Mouse (Mus musculus) heart, postnatal 4 days (tissue): ENCODE results near the gene Porcn. TPM values are rescaled to one million over a fixed set of nuclear protein-coding genes. Genes with fewer than 3 reads are reported as not detected.

Source experiments
- total RNA-seq, 2 experiments: library from RNA; stranded (reverse); gene quantifications; 2 replicates each; pipeline ENCODE4 v1.2.3; 2021

Gene Porcn
- total RNA-seq, 2 experiments from 2014 or later, result 2.0 to 2.7 TPM

Other genes starting within 250 kb of the Porcn start
- gene Gata1, start 228.5 kb downstream of the Porcn start, total RNA-seq, result under 1 TPM in 1 of 2 experiments, not detected in 1; 0.14 TPM
- gene Glod5, start 188.0 kb downstream of the Porcn start, total RNA-seq, result not detected
- 10 to 100 TPM; 16.3 to 16.4 TPM for gene Suv39h1, start 131.8 kb downstream of the Porcn start, total RNA-seq
- 1 to 10 TPM; 1.5 to 2.1 TPM for gene Was, start 116.0 kb downstream of the Porcn start, total RNA-seq
- 10 to 100 TPM; 74.1 to 79.1 TPM for gene Wdr13, start 73.6 kb downstream of the Porcn start, total RNA-seq
- 100 to 1,000 TPM; 471 to 553 TPM for gene Rbm3, start 60.6 kb downstream of the Porcn start, total RNA-seq
- gene Tbc1d25, start 30.3 kb downstream of the Porcn start, total RNA-seq, result 1 to 10 TPM; 5.9 to 7.1 TPM
- 10 to 100 TPM; 21.0 to 23.8 TPM for gene Ebp, start 13.0 kb downstream of the Porcn start, total RNA-seq
- gene Ftsj1, start 45.9 kb upstream of the Porcn start, total RNA-seq, result 10 to 100 TPM; 14.6 to 15.6 TPM
- gene Slc38a5, start 64.6 kb upstream of the Porcn start, total RNA-seq, result 1 to 10 TPM; 2.5 to 3.2 TPM
- gene Ssxb10, start 120.9 kb upstream of the Porcn start, total RNA-seq, result not detected
- gene Ssxb9, start 160.5 kb upstream of the Porcn start, total RNA-seq, result not detected
- gene Ssxb1, start 206.8 kb upstream of the Porcn start, total RNA-seq, result not detected